Mouse (Mus musculus): ENCODE results near the gene Opcml.

Opcml gene

GRCm38 (mm10) chr9:27996536-27996935 lies 206.0 kb downstream of the Opcml start:
- Histone ChIP-seq H3K27me3 (ENCODE audit: insufficient read depth, low read length) (no peaks in the 10 kb centered on the region), H3K4me1 (replicated peaks; ENCODE audit: low read depth, low read length) (no peaks in the 10 kb centered on the region), H3K36me3 (ENCODE audit: insufficient read depth, low read length) (no peaks in the 10 kb centered on the region), H3K9me3 (ENCODE audit: low read length) (peaks cover 2% of the 10 kb centered on the region; the same call in 1 of the 2 replicates), H3K4me3 (replicated peaks; ENCODE audit: low read length) (no peak overlapping the region)
- TF ChIP-seq CTCF (conservative IDR thresholded peaks at IDR 0.05; ENCODE audit: low read length) (no peak), NANOG (IDR thresholded peaks at IDR 0.05; ENCODE audit: borderline replicate concordance, low read length) (no peak), POU5F1 (IDR thresholded peaks at IDR 0.05; ENCODE audit: borderline replicate concordance, low read length) (no peak)

- Histone ChIP-seq H3K27me3 (ENCODE audit: insufficient read depth, low read length) (no peaks in the 10 kb centered on the region), H3K36me3 (ENCODE audit: insufficient read depth, low read length) (no peaks in the 10 kb centered on the region), H3K4me1 (replicated peaks; ENCODE audit: low read depth, low read length) (no peaks in the 10 kb centered on the region), H3K4me3 (replicated peaks; ENCODE audit: low read length) (no peak overlapping the region), H3K9me3 (ENCODE audit: low read length) (no peaks in the 10 kb centered on the region)
- no peak for TF ChIP-seq POU5F1 (IDR thresholded peaks at IDR 0.05; ENCODE audit: borderline replicate concordance, low read length)
- no peak for TF ChIP-seq NANOG (IDR thresholded peaks at IDR 0.05; ENCODE audit: borderline replicate concordance, low read length)
- TF ChIP-seq CTCF (conservative IDR thresholded peaks at IDR 0.05; ENCODE audit: low read length): no peak
Measured at GRCm38 (mm10) chr9:27998767-27999166, 208.2 kb downstream of the Opcml start.

GRCm38 (mm10) chr9:28003131-28003530 lies 212.6 kb downstream of the Opcml start:
- Histone ChIP-seq H3K36me3 (ENCODE audit: insufficient read depth, low read length) (no peaks in the 10 kb centered on the region), H3K4me3 (replicated peaks; ENCODE audit: low read length) (no peak overlapping the region), H3K9me3 (ENCODE audit: low read length) (peaks cover 8% of the 10 kb centered on the region; the same call in 1 of the 2 replicates), H3K4me1 (replicated peaks; ENCODE audit: low read depth, low read length) (no peaks in the 10 kb centered on the region), H3K27me3 (ENCODE audit: insufficient read depth, low read length) (no peaks in the 10 kb centered on the region)
- no peak for TF ChIP-seq NANOG (IDR thresholded peaks at IDR 0.05; ENCODE audit: borderline replicate concordance, low read length)
- TF ChIP-seq POU5F1 (IDR thresholded peaks at IDR 0.05; ENCODE audit: borderline replicate concordance, low read length): no peak
- TF ChIP-seq CTCF (conservative IDR thresholded peaks at IDR 0.05; ENCODE audit: low read length): no peak

- Histone ChIP-seq H3K27me3 (ENCODE audit: insufficient read depth, low read length) (no peaks in the 10 kb centered on the region), H3K9me3 (ENCODE audit: low read length) (peaks cover 2% of the 10 kb centered on the region; the same call in 1 of the 2 replicates), H3K36me3 (ENCODE audit: insufficient read depth, low read length) (no peaks in the 10 kb centered on the region), H3K4me1 (replicated peaks; ENCODE audit: low read depth, low read length) (no peaks in the 10 kb centered on the region), H3K4me3 (replicated peaks; ENCODE audit: low read length) (no peak overlapping the region)
- TF ChIP-seq POU5F1 (IDR thresholded peaks at IDR 0.05; ENCODE audit: borderline replicate concordance, low read length) (no peak), CTCF (conservative IDR thresholded peaks at IDR 0.05; ENCODE audit: low read length) (no peak), NANOG (IDR thresholded peaks at IDR 0.05; ENCODE audit: borderline replicate concordance, low read length) (no peak)
Measured at GRCm38 (mm10) chr9:28011483-28011882, 220.9 kb downstream of the Opcml start.

GRCm38 (mm10) chr9:28012664-28013063 lies 222.1 kb downstream of the Opcml start:
- Histone ChIP-seq H3K36me3 (ENCODE audit: insufficient read depth, low read length) (no peaks in the 10 kb centered on the region), H3K9me3 (ENCODE audit: low read length) (no peaks in the 10 kb centered on the region), H3K4me1 (replicated peaks; ENCODE audit: low read depth, low read length) (no peaks in the 10 kb centered on the region), H3K4me3 (replicated peaks; ENCODE audit: low read length) (no peak overlapping the region), H3K27me3 (ENCODE audit: insufficient read depth, low read length) (no peaks in the 10 kb centered on the region)
- no peak for TF ChIP-seq NANOG (IDR thresholded peaks at IDR 0.05; ENCODE audit: borderline replicate concordance, low read length)
- no peak for TF ChIP-seq CTCF (conservative IDR thresholded peaks at IDR 0.05; ENCODE audit: low read length)
- no peak for TF ChIP-seq POU5F1 (IDR thresholded peaks at IDR 0.05; ENCODE audit: borderline replicate concordance, low read length)

GRCm38 (mm10) chr9:28013192-28013591 lies 222.6 kb downstream of the Opcml start:
- H3K4me1 ChIP-seq (replicated peaks; ENCODE audit: low read depth, low read length): no peaks in the 10 kb centered on the region
- no peak overlapping the region for H3K4me3 ChIP-seq (replicated peaks; ENCODE audit: low read length)
- TF ChIP-seq NANOG (IDR thresholded peaks at IDR 0.05; ENCODE audit: borderline replicate concordance, low read length) (no peak), CTCF (conservative IDR thresholded peaks at IDR 0.05; ENCODE audit: low read length) (no peak), POU5F1 (IDR thresholded peaks at IDR 0.05; ENCODE audit: borderline replicate concordance, low read length) (no peak)
- H3K27me3 ChIP-seq (ENCODE audit: insufficient read depth, low read length): no peaks in the 10 kb centered on the region
- no peaks in the 10 kb centered on the region for H3K36me3 ChIP-seq (ENCODE audit: insufficient read depth, low read length)
- H3K9me3 ChIP-seq (ENCODE audit: low read length): no peaks in the 10 kb centered on the region

- H3K4me1 ChIP-seq (replicated peaks; ENCODE audit: low read depth, low read length): no peaks in the 10 kb centered on the region
- no peak overlapping the region for H3K4me3 ChIP-seq (replicated peaks; ENCODE audit: low read length)
- no peak for TF ChIP-seq NANOG (IDR thresholded peaks at IDR 0.05; ENCODE audit: borderline replicate concordance, low read length)
- no peak for TF ChIP-seq CTCF (conservative IDR thresholded peaks at IDR 0.05; ENCODE audit: low read length)
- TF ChIP-seq POU5F1 (IDR thresholded peaks at IDR 0.05; ENCODE audit: borderline replicate concordance, low read length): no peak
- no peaks in the 10 kb centered on the region for H3K27me3 ChIP-seq (ENCODE audit: insufficient read depth, low read length)
- H3K36me3 ChIP-seq (ENCODE audit: insufficient read depth, low read length): no peaks in the 10 kb centered on the region
- H3K9me3 ChIP-seq (ENCODE audit: low read length): no peaks in the 10 kb centered on the region
Measured at GRCm38 (mm10) chr9:28028156-28028555, 237.6 kb downstream of the Opcml start.

GRCm38 (mm10) chr9:28028788-28029393 lies 238.3 kb downstream of the Opcml start:
- Histone ChIP-seq H3K4me1 (replicated peaks; ENCODE audit: low read depth, low read length) (no peaks in the 10 kb centered on the region), H3K4me3 (replicated peaks; ENCODE audit: low read length) (no peak overlapping the region), H3K36me3 (ENCODE audit: insufficient read depth, low read length) (no peaks in the 10 kb centered on the region), H3K27me3 (ENCODE audit: insufficient read depth, low read length) (no peaks in the 10 kb centered on the region), H3K9me3 (ENCODE audit: low read length) (no peaks in the 10 kb centered on the region)
- TF ChIP-seq CTCF (conservative IDR thresholded peaks at IDR 0.05; ENCODE audit: low read length) (no peak), POU5F1 (IDR thresholded peaks at IDR 0.05; ENCODE audit: borderline replicate concordance, low read length) (no peak), NANOG (IDR thresholded peaks at IDR 0.05; ENCODE audit: borderline replicate concordance, low read length) (no peak)

GRCm38 (mm10) chr9:28049157-28049556 lies 258.6 kb downstream of the Opcml start:
- Histone ChIP-seq H3K27me3 (ENCODE audit: insufficient read depth, low read length) (no peaks in the 10 kb centered on the region), H3K4me1 (replicated peaks; ENCODE audit: low read depth, low read length) (no peaks in the 10 kb centered on the region), H3K36me3 (ENCODE audit: insufficient read depth, low read length) (no peaks in the 10 kb centered on the region), H3K9me3 (ENCODE audit: low read length) (no peaks in the 10 kb centered on the region), H3K4me3 (replicated peaks; ENCODE audit: low read length) (no peak overlapping the region)
- TF ChIP-seq CTCF (conservative IDR thresholded peaks at IDR 0.05; ENCODE audit: low read length): no peak
- no peak for TF ChIP-seq POU5F1 (IDR thresholded peaks at IDR 0.05; ENCODE audit: borderline replicate concordance, low read length)
- no peak for TF ChIP-seq NANOG (IDR thresholded peaks at IDR 0.05; ENCODE audit: borderline replicate concordance, low read length)
